Mouse (Mus musculus): ENCODE data around the gene Ap3d1.

Ap3d1 gene

DNA sequence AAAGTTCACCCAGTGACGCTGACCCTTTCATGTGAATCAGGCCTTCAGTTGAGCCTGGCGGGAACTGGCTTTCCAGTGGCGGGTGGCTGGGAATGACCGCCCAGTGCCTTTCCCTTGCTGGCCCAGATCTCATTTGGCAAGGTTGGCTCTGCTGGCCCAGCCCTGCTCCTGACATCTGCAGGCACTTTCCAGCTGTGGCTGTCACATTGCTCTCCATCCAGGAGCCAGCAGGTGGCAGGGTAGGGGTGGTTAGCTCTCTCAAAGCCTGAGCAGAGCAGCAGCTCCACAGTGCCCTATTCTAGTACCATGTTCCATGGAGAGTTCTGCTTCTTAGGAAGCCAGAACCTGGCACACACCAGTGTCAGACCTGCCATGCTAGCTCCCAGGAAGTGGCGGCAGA is 15.7 kb upstream of the Ap3d1 start:
- no peak for DNase-seq (ENCODE audit: low read depth, low spot score)

DNA sequence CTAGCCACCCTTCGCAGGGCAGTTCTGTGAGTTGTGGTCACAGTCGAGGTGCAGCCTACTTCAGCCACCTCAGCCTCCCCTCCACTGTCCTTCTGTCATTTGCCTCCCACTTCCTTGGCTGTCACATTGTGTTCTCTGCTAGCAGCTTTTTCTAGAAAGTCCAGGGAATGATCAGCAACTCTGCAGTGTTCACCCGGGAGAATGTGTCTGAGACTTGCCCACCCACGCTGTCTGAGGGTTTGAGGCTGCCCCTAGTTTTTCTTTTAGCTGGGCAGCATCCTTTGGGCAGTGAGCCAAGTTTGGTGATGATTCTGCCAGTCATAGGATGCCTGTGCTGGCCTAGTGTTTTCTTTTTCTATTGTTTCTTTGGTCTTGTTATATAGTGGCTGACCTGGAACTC is 14.9 kb upstream of the Ap3d1 start:
- no peak for DNase-seq (ENCODE audit: low read depth, low spot score)

DNA sequence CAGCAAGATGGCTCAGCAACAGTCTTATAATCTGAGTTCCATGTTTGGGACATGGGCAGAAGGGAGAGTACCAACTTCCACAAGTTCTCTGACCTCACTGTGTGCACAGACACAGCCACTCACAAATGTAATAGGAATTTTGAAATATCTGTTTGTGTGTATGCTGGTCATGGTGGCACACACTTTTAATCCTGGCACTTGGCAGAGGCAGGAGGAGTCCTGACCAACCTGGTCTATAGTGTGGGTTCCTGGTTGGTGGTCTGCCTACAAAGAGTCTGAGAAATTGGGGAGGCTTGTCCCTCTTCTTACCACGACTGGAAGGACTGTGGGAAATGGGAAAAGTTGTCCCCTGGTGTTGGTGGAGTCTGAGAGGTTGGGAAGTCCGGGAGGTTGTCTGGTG is 14.4 kb upstream of the Ap3d1 start:
- no peak for DNase-seq (ENCODE audit: low read depth, low spot score)

DNA sequence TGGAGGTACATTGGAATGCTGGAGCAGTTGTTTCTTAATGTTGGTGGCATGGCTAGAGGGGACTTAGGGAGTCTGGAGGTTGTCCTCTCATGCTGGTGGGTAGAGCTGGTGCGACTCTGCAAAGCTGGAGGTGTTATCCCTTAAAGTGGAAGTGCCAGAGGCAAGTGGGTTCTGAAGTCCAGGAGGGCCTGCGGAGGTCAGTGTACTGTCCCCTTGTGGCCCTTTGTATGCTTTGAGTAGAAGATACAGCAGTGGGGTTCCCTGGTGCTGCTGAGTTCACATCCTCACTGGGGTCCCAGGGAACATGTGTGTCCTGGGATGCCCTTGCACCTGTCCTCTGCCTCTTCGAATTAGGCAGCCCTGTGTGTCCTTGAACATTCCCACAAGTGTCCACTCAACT is 14.0 kb upstream of the Ap3d1 start:
- no peak for DNase-seq (ENCODE audit: low read depth, low spot score)

DNA sequence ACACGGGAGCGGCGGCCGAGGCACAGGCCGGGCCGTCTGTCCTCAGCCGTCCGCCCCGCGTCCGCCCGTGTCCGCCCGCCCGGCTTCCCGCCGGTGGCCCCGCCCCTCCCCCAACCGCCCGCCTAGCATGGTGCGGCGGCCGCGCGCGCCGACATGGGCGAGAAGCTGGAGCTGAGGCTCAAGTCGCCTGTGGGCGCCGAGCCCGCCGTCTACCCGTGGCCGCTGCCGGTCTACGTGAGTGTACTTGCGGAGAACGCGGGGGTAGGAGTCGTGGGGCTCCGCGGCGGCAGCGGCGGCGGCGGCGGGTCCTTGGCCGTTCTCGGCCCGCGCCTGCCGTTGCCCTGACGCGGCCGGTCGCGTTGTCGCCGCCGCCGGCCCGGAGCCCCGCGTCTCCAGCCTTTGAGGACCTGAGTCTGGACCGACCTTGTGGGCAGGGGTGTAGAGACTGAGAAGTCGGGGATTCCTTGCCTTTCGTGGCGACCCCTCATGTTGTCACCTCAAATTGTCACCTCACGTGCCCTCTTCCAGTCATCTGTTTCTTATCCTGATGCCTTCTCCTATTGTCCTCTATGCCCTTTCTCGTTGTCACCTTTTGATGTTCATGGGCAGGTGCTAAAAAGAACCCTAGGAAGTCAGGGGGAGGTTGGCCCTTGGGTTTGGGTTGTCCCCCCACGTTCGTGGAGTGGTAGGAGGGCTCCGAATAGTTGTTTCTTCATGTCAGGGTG is 13.4 kb upstream of the Ap3d1 start:
- no peak for DNase-seq (ENCODE audit: low read depth, low spot score)

DNA sequence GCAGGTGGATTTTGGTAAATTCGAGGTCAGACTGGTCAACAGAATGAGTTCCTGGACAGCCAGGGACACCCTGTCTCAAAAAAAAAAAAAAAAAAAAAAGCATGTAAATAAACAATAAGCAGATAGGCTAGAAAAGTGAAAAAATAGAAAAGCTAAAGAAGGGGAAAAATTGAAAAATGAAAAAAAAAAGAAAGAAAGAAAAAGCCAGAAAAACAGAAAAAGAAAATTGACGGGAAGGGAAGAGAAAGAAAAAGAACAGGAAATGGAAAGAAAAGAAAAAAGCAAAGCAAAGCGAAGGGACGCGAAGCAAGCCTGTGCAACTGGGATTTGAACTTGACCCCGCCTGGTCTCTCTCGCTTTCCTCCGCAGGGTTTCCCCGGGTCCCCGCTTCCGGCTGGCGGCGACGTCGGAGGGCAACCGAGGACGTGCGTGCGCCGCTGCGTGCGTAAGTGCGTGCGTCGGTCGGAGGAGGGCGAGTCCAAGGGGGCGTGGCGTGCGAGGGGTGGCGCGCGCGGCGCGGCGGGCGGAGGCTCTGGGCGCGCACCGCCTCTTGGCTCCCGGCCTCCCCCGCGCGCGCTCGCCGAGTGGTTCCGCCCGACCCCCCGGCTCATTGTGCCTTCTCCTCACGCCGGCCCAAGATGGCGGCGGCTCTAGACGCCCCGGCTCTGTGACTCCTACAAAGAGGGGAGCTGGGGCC is 12.7 kb upstream of the Ap3d1 start, which contains the start of gene Dot1l:
Dot1l (plus strand) TSS at position 613 of the 697 bp plus-strand sequence.
- DNase-seq (ENCODE audit: low read depth, low spot score): peak; percentile 93

DNA sequence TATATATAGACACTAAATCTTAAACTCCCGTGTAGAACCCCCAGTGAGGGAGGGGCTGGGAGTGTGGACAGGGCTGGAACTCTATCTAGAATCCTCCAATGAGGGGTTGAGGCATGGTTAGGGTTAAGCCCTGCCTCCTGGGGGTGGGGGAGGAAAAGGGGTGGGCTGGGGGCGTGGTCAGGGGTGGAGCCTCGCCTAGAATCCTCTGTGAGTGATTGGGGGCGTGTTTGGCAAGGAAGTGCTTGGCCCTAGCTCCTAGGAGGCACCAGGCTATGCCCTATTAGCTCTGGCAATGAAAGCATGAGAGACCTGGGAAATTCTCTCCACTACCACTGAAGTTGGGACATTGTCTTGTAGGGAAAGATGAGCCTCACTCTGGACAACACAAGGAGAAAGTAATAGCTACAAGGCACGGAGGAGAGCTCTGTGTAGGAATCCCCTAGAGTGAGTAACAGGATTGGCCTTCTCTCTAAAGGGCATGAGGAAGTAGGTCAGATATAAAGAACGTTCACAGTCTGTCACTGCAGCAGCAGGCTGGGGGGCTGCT is 10.1 kb upstream of the Ap3d1 start:
- DNase-seq (ENCODE audit: low read depth, low spot score): peak; percentile 59

DNA sequence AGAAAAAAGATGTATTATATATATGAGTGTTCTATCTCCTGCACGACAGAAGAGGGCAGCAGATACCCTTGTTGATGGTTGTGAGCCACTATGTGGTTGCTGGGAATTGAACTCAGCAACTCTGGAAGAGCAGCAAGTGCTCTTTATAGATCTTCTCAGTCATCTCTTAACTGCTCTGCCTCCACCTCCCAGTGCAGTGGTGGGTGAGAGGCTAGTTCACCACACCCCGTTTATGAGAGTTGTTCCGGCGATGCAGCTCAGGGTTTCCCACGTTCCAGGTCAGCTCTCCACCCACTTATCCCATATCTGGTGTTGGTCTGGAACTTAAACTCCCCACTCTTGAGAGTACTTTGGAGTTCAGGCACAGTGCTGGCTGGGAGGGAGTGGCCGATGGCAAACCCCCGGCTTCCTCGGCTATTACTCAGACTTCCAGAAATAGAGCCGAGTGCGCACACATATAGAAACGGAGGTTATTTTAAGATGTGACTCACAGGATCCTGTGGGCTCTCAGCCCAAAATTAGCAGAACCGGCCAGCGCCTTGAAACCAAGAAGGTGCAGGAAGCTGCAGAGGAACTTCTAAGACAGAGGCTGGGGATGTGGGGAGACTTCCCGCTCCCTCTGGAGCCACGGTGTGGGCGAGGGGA is 9.2 kb upstream of the Ap3d1 start:
- DNase-seq (ENCODE audit: low read depth, low spot score): no peak

DNA sequence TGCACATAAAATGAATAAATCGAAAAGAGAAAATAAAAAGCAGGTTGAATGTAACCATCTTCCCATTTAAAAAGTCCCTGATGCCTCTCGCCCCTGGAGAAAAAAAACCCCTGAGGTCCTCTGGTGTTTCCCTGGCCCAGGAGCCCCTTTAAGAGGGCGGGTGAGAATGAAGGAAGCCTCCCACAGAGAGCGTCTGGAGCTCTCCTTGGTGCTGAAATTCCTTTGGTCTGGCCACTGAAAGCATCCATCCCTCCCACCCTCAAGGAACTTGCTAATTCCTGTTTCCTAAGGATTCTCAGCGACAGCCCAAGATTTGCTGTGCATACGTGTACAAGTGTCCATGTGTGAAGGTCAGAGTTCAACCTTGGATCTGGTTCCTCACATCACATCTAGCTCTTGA is 6.5 kb upstream of the Ap3d1 start:
- DNase-seq (ENCODE audit: low read depth, low spot score): no peak

DNA sequence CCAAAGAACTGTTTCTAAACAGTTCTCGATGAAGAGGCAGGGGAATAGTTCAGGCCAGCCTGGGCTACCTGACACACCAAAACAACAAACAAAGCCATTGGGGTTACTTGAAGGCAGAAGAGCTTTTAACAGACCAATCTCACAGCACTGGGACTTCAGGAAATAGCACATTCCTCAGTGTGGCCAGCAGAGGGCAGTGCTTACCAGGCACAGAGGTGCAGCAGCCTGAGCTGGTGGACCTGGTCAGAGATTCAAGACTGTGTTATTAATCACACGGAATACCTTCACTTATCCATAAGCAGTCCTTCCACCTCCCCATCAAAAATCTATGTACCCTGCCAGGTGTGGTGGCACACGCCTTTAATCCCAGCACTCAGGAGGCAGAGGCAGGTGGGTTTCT is 5.3 kb upstream of the Ap3d1 start:
- peak; percentile 64 for DNase-seq (ENCODE audit: low read depth, low spot score)

DNA sequence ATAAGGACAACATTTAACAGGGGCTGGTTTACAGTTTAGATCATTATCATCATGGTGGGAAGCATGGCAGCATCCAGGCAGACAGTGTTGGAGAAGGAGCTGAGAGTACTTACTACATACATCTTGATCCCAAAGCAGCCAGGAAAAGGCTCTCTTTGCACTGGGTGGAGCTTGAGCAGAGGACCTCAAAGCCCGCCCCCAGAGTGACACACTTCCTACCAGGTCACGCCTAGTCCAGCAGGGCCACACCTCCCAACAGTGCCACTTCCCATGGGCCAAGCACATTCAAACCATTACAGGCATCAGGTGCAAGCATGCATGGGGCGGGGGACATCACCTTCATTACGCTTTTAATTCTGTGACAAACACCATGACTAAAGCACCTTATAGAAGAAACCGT is 2.2 kb upstream of the Ap3d1 start:
- DNase-seq (ENCODE audit: low read depth, low spot score): no peak

DNA sequence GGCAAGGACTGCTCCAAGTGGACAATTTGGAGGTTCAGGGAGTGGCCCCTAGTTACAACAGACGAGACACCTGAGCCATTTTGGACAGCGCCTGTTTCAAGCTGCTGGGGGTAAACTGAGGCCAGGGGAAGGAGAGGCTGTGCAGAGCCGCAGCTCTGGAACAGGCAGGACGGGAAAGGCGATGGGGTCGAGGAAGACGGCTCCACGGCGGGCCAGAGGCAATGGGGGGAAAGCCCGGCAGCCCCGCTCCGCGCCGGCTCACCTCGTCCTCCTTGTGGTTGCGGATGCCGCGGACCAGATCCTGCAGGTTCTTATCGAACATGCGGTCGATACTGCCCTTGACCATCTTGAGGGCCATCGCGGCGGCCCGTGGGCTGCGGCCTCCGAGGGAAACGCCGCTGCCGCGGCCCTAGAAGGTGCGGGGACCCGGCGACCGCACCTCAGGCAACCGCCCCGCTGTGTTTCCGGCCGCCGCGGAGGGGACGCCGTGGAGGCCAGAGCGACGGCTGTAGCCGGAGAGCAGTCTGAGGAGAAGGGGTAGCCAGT is 357 bp downstream of the Ap3d1 start:
- DNase-seq (ENCODE audit: low read depth, low spot score): no peak

DNA sequence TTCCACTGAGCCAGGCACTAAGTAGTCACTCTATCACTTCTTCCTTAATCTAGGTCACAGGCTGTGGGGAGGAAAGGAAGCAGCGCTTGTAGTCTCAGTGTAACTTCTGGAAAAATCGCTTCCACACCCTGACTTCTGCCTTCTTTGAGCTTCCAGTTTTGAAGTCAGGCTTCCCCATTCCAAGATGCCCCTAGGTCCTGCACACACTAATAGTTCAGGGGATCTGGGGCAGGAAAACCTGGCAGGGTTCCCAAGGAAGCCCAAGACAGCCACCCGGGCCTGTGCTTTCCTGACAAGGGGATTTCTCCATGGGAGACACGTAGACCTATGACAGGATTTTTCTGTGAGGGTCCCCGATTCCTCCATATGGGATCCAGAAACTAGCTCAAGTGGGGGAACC is 918 bp downstream of the Ap3d1 start:
- DNase-seq (ENCODE audit: low read depth, low spot score): no peak

DNA sequence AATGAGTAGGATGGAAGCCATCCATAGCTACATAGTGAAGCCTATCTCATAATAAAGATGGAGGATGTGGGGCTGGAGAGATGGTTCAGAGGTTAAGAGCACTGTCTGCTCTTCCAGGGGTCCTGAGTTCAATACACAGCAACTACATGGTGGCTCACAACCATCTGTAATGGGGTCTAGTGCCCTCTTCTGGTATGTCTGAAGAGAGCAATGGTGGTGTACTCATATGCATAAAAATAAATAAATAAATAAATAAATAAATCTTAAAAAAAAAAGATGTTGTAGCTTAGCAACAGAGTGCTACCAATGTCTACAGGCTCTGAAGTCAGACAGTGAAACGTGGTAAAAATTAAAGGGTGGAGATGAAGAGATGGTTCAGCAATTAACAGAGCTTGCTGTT is 3.4 kb downstream of the Ap3d1 start:
- no peak for DNase-seq (ENCODE audit: low read depth, low spot score)

DNA sequence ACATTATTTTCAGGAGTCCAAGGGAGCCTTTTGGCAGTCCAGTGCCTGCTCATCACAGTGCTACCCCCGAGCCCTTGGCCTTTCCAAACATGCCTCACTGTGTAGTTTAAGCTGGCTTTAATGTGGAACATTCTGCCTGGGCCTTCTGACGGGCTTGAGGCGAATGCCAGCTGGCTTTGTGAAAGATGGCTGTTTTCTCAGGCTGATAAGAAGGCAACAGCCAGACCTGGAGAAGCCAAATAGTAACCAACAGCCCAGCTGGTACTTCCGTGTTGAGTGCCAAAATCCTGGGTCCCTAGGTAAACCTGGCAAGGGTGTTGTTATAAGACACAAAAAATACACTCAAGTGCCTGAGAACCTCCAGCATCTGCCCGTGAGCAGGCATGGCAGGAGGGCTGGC is 5.3 kb downstream of the Ap3d1 start:
- DNase-seq (ENCODE audit: low read depth, low spot score): no peak

DNA sequence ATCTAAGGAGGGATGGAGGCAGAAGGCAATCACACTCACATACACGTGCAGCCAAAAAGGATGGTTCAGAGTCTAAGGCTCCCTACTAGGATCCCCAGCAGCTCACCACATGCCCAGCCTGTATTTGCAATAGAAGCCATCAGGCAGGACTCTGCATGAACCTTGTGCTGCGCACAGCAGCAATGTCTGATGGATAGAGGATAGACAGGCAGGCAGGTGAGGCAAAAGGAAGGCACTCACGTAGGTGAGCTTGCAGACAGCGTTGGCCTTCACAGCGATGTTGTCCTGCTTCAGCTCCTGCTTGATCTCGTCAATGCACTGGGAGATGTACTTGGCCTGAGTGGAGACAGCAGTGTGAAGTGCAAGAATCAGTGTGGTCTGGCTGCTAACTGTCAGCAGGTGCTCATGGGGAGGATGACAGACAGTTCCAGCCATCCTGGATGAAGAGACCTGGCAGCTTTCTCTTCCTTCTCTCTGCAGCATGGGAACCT is 9.4 kb downstream of the Ap3d1 start:
- no peak for DNase-seq (ENCODE audit: low read depth, low spot score)

DNA sequence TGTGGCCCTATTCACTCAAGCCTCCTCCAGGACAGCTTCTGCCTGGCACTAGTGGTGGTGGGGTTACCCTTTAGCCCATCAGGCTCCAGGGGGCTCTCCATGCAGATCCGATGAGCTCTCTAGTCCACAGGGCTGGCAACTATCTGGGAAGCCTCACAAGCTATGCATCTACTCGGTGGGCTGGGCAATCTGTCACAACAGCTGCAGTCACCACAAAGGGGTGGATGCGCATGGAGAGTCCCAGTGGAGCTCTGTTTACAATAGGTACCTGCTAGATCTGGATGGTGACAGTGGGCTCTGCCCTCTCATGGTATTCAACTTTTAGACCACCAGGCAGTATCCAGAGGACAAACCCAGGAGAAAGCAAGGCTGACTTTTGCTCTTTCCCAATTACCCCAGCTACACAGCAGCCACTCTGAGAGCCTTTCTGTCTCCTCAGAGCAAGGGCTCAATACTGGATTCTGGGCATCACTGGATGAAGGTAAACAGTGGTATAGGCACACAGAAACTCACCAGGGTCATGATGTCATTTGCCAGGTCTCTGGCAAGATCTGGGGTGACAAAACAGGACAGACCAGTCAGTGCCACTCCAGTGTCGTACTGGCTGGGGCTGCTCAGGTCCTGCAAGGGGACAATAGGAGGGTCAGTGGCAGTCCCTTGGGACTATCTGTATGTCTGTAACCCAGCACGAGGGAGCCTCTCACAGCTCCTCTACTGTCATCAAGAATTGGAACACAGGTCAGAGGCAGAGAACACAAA is 14.5 kb downstream of the Ap3d1 start:
- no peak for DNase-seq (ENCODE audit: low read depth, low spot score)

DNA sequence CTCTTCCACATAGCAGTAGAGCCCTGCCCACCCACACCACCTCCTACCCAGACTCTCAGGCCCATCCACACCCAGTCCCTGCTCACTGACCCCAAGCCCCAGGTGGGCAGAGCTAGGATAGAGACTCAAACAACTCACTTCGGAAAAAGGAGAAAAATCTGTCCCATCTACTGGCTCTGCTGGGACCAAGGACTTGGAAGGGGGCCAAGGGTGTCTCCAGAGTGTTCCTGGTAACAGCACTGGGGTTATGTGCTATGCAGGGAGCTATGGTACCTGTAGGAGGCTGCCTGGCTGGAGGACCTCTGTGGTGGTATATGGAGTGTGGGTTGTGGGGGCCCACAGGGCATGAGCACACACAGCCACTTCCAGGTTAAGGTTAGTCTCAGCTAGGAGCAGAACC is 24.8 kb downstream of the Ap3d1 start:
- DNase-seq (ENCODE audit: low read depth, low spot score): no peak

DNA sequence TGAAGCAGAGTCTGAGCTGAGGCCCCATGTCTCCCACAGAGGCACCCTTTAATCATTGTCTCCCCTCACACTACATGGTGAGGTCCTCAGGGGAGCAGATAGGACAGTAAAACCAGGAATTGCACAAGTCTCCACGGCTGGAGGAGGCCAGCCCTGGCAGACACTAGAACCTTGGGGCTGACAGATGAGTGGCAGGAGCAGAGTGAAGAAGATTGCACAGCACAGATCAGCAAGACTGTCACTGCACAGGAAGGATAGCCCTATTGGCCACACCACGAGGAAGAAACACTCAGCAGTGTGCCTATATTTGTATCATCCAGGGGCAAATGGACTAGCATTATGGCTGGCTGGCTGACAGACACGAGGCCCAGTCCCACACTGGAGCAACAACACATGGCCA is 31.2 kb downstream of the Ap3d1 start:
- DNase-seq (ENCODE audit: low read depth, low spot score): no peak

DNA sequence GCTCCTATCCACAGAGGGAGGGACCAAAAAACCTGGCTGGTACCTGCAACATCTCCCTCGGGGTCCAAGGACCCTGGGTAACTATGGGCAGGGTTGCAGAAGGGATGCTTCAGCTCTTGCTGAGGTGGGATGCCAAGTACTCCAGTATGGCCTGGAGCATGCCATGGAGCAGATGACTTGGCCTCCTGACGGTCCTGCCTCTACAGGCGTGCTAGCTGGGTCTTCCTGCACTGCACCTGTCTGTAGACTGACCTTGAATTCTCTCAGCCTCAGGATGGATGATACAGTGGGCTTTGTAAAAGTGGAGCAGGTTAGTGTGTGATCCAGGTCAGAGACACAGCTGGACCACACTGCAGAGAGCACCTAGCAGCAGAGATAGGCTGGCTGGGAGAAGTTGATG is 36.6 kb downstream of the Ap3d1 start:
- DNase-seq (ENCODE audit: low read depth, low spot score): no peak

DNA sequence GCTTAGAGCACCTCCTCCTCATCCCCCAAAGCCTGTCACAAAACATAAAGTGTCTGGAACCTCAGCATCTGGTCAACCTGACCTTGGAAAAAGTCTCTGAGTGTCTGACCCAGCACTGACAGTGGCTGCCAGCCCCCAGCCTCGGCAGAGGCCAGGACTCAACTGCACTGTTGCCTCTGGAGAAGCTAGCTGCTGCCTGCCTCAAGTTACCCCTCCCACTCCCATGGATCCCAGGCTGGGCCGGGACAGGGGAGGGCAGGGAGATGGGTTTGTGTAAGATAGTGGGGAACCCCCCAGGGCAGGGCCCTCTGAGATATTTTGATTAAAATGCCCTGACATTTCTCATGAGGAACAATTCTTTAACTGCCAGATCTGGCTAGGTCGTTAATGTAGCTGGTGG is 37.0 kb downstream of the Ap3d1 start:
- no peak for DNase-seq (ENCODE audit: low read depth, low spot score)

DNA sequence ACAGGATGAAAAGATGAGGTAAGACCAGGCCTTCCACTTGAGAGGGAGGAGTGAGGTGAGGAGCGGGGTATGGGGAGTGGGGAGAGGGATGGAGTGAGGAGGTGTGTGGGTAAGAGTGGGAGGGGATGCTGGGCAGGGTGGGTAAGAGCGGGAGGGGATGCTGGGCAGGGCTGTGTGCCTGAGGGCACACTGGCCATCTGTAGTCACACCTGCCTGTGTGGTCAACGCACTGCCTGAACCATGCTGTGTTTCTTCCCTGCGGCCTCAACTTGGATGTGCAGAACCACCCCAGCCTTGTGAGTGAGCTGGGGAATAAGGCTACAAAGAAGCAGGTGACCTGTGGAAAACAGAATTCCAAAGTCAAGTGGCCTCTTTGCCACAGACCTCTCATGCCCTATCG is 37.6 kb downstream of the Ap3d1 start:
- no peak for DNase-seq (ENCODE audit: low read depth, low spot score)
